In the genomic region with DNA sequence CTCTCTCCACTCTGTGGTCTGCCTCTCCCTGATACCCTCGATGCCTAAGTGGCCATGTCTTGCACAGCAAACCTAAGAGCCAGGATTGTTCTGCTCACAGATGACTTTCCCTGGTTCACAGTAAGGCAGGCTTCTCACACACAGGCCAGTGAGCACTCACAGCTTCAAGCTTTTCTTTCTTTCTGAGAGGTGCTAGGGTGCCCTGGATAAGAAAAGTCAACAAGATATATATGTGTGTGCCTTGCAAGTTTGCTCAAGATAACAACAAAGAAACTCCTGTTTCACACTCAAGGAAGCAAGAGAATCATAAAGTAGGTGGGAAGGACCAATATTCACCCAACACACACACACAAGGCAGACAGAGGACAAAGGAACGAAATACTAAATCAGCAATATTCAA, we compare ENCODE assay signal across 26 mouse cellular contexts.
DNase-seq lines count a peak whose midpoint lies in the region; ATAC-seq and TF ChIP-seq lines count a peak whose summit lies in the region.
"Had no signal": no experiment of that assay in that cellular context is flagged by ENCODE, and none has a peak within 500 bp of the region (broad histone marks: within the 10 kb centered on the region; RNA-seq: fewer than 3 reads in every experiment).

No protein-coding gene starts in this region.

- no peak overlapping the region for H3K9ac ChIP-seq in lung, embryonic 15.5 days
- H3K9ac ChIP-seq in intestine, embryonic 16.5 days (ENCODE audit: low read depth, low read length) = no peak overlapping the region
- H3K9ac ChIP-seq: embryonic facial prominence, embryonic 12.5 days; forebrain, embryonic 15.5 days; heart, embryonic 13.5 days; hindbrain, embryonic 14.5 days; liver, embryonic 15.5 days; midbrain, embryonic 15.5 days had no signal

- no peak overlapping the region for H3K4me3 ChIP-seq in lung, embryonic 15.5 days
- H3K4me3 ChIP-seq in intestine, embryonic 16.5 days (ENCODE audit: low read length) = no peak overlapping the region
- no peak overlapping the region for H3K4me3 ChIP-seq in olfactory bulb, adult 2 months (ENCODE audit: insufficient read depth, low read depth, low read length)
- H3K4me3 ChIP-seq: embryonic facial prominence, embryonic 12.5 days; forebrain, embryonic 15.5 days; gastrocnemius, adult 2 months; heart, embryonic 13.5 days; liver, embryonic 15.5 days; midbrain, embryonic 10.5 days; midbrain, embryonic 15.5 days had no signal

- DNase-seq in lung, postnatal 25 days (ENCODE audit: low spot score) = no peak
- no peak for DNase-seq in B cell, adult 2 months
- no peak for DNase-seq in right cerebral cortex, adult 2 months (ENCODE audit: low spot score in 2 of 2)
- DNase-seq: adrenal gland, adult 2 months; cerebellum, adult 11 months; cerebellum, adult 9-10 months; cerebellum, postnatal 36 days; gastrocnemius, adult 2 months; heart, postnatal 10 days; kidney, adult 8-10 months; kidney, postnatal 4 days; thymus, adult 2 months had no signal

- no peaks in the 10 kb centered on the region for H3K36me3 ChIP-seq in lung, embryonic 15.5 days
- no peaks in the 10 kb centered on the region for H3K36me3 ChIP-seq in intestine, embryonic 16.5 days (ENCODE audit: control insufficient read depth, insufficient read depth, low read length)
- H3K36me3 ChIP-seq: embryonic facial prominence, embryonic 12.5 days; forebrain, embryonic 15.5 days; heart, embryonic 13.5 days; liver, embryonic 15.5 days; midbrain, embryonic 10.5 days; midbrain, embryonic 15.5 days had no signal

- no peak for TF ChIP-seq CTCF in olfactory bulb, adult 2 months (IDR thresholded peaks at IDR 0.05; ENCODE audit: insufficient read depth, low read depth, low read length)

- H3K9me3 ChIP-seq in lung, embryonic 15.5 days = no peaks in the 10 kb centered on the region
- no peaks in the 10 kb centered on the region for H3K9me3 ChIP-seq in intestine, embryonic 16.5 days (ENCODE audit: control insufficient read depth, low read length)
- H3K9me3 ChIP-seq: embryonic facial prominence, embryonic 12.5 days; forebrain, embryonic 15.5 days; heart, embryonic 13.5 days; liver, embryonic 15.5 days; midbrain, embryonic 10.5 days; midbrain, embryonic 15.5 days had no signal

- ATAC-seq in lung, embryonic 15.5 days (ENCODE audit: borderline replicate concordance, extremely low read depth, low FRiP score, low TSS enrichment) = peak; percentile 82; the same call in 1 of the 2 replicates
- ATAC-seq in intestine, embryonic 16.5 days = peak; percentile 94
- ATAC-seq: activated CD4-positive, CD25-positive, alpha-beta regulatory T cell, adult 4 months; lung, postnatal 0 days; midbrain, embryonic 15.5 days had no signal

- no peak overlapping the region for H3K4me2 ChIP-seq in lung, embryonic 15.5 days
- no peak overlapping the region for H3K4me2 ChIP-seq in intestine, embryonic 16.5 days (ENCODE audit: low read depth, low read length)
- H3K4me2 ChIP-seq: embryonic facial prominence, embryonic 12.5 days; forebrain, embryonic 15.5 days; heart, embryonic 13.5 days; hindbrain, embryonic 14.5 days; liver, embryonic 15.5 days; midbrain, embryonic 15.5 days had no signal

- 53% methylated on average over 2 of the region's 2 CpGs for WGBS in lung, embryonic 15.5 days
- WGBS in intestine, embryonic 16.5 days = 54% methylated on average over 2 of the region's 2 CpGs
- WGBS in olfactory bulb, adult 2 months = 48% methylated on average over 2 of the region's 2 CpGs

- TF ChIP-seq POLR2A in olfactory bulb, adult 2 months (IDR thresholded peaks at IDR 0.05; ENCODE audit: insufficient read depth, low read depth, low read length) = no peak

- H3K4me1 ChIP-seq in lung, embryonic 15.5 days = peaks cover 20% of the 10 kb centered on the region
- 0 out of 2 replicates have a peak, but pooled peaks cover 5% of the 10 kb centered on the region for H3K4me1 ChIP-seq in intestine, embryonic 16.5 days (ENCODE audit: control insufficient read depth, insufficient read depth, low read length)
- H3K4me1 ChIP-seq in olfactory bulb, adult 2 months (ENCODE audit: control insufficient read depth, insufficient read depth, low read length) = peaks cover 3% of the 10 kb centered on the region
- H3K4me1 ChIP-seq: embryonic facial prominence, embryonic 12.5 days; heart, embryonic 13.5 days; liver, embryonic 15.5 days; midbrain, embryonic 10.5 days; midbrain, embryonic 15.5 days had no signal

- no peaks in the 10 kb centered on the region for H3K27me3 ChIP-seq in lung, embryonic 15.5 days
- H3K27me3 ChIP-seq in intestine, embryonic 16.5 days (replicated peaks; ENCODE audit: control insufficient read depth, insufficient read depth, low read length) = no peaks in the 10 kb centered on the region
- H3K27me3 ChIP-seq: CH12.LX; embryonic facial prominence, embryonic 12.5 days; forebrain, embryonic 15.5 days; heart, embryonic 13.5 days; liver, embryonic 15.5 days; midbrain, embryonic 15.5 days had no signal

- peak overlapping the region; percentile 81 for H3K27ac ChIP-seq in lung, embryonic 15.5 days
- no peak overlapping the region for H3K27ac ChIP-seq in intestine, embryonic 16.5 days (ENCODE audit: low read length)
- H3K27ac ChIP-seq in olfactory bulb, adult 2 months (ENCODE audit: insufficient read depth, low read depth, low read length) = peak overlapping the region; percentile 54
- H3K27ac ChIP-seq: embryonic facial prominence, embryonic 12.5 days; forebrain, embryonic 15.5 days; gastrocnemius, adult 2 months; heart, embryonic 13.5 days; hindbrain, embryonic 14.5 days; kidney, postnatal 0 days; liver, embryonic 15.5 days; midbrain, embryonic 10.5 days; midbrain, embryonic 15.5 days had no signal
